Mouse (Mus musculus): Measurements from ENCODE around the gene Ctnnbl1.

Ctnnbl1 gene

DNA sequence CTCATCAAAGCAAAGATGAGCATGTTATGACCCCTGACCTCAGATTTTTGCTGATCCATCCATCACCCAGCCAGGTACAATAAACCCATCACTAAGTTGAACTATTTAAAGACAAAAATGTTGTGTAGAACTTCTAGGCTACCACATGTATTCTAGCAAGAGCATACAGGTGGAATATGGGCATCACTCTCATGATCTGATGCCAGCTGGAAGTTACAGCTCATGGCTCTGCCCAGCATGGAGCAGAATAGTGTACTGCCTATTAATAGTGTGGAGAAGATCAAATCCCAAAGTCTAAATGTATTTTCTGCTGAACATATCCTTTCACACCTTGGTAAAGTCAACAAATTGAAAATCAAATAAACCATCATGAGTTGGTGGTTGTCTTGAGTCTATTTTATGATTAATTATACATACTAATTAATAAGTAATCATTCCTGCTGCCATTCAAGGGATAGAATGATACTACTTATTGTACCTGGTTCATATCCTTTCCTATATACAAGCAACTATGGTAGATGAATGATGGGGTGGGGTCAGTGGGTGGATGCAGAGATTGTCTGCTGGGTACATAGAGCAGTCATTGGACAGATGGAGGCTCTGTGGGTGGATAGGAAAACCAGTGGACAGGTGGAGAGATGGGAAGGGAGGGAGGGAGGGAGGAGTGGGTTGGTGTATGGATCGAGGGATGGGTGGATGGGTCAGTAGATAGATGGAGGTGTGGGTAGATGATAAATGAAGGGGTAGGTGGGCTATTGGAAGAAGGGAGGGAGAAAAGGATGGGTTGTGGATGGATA, 58.6 kb downstream of the Ctnnbl1 start:
- no peak for DNase-seq (ENCODE audit: low read depth, low spot score)
- Histone ChIP-seq H3K36me3 (ENCODE audit: control insufficient read depth, insufficient read depth, low read length, poor library complexity, severe bottlenecking) (0 out of 2 replicates have a peak, but pooled peaks cover 2% of the 10 kb centered on the region), H3K27me3 (ENCODE audit: control insufficient read depth, insufficient read depth, low read length, poor library complexity, severe bottlenecking) (no peaks in the 10 kb centered on the region)

GRCm38 (mm10) chr2:157799533-157799932, 62.3 kb downstream of the Ctnnbl1 start:
- Histone ChIP-seq H3K36me3 (ENCODE audit: control insufficient read depth, insufficient read depth, low read length, poor library complexity, severe bottlenecking) (no peaks in the 10 kb centered on the region), H3K27me3 (ENCODE audit: control insufficient read depth, insufficient read depth, low read length, poor library complexity, severe bottlenecking) (no peaks in the 10 kb centered on the region)
- no peak for DNase-seq (ENCODE audit: low read depth, low spot score)

- Histone ChIP-seq H3K27me3 (ENCODE audit: control insufficient read depth, insufficient read depth, low read length, poor library complexity, severe bottlenecking) (no peaks in the 10 kb centered on the region), H3K36me3 (ENCODE audit: control insufficient read depth, insufficient read depth, low read length, poor library complexity, severe bottlenecking) (no peaks in the 10 kb centered on the region; the same call in 1 of the 2 replicates)
- DNase-seq (ENCODE audit: low read depth, low spot score): no peak
Observed at GRCm38 (mm10) chr2:157800288-157800687, 63.1 kb downstream of the Ctnnbl1 start.

DNA sequence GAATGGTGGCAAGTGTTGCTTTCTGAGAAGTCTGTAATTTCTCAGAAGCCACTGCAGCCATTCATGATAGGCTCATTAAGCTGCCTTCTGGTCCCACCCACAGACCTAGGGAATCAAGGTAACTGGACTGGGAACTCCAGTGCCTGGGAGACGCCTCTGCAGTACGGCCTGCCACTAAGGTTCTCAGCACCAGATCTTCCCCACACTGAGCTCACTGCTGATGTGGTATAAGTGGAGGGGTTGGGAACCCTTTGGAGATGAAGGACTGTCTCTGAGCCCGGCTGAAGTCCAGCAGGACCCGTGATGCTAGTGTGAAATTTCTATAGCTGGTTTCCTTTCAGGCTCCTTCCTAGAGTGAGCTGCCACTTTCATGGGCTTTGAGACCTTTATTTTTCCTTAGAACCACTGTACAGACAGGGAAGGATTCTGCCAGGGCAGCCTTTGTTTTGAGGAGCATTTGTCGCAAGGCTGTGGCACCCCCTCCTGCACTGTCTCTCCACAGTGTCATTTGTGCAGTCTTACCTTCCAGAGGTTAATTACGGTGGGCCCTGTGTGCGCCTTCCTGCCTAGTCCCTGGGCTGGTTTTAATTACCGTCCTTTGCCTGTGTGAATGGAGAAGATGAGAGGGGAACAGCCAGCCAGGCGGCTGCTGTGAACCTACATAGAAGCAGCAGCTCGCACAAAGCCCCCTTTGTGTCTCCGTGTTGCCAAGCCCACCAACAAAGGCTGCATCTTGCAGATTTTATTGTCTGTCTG, 63.7 kb downstream of the Ctnnbl1 start:
- H3K27me3 ChIP-seq (ENCODE audit: control insufficient read depth, insufficient read depth, low read length, poor library complexity, severe bottlenecking): no peaks in the 10 kb centered on the region
- no peaks in the 10 kb centered on the region; the same call in 1 of the 2 replicates for H3K36me3 ChIP-seq (ENCODE audit: control insufficient read depth, insufficient read depth, low read length, poor library complexity, severe bottlenecking)
- no peak for DNase-seq (ENCODE audit: low read depth, low spot score)

DNA sequence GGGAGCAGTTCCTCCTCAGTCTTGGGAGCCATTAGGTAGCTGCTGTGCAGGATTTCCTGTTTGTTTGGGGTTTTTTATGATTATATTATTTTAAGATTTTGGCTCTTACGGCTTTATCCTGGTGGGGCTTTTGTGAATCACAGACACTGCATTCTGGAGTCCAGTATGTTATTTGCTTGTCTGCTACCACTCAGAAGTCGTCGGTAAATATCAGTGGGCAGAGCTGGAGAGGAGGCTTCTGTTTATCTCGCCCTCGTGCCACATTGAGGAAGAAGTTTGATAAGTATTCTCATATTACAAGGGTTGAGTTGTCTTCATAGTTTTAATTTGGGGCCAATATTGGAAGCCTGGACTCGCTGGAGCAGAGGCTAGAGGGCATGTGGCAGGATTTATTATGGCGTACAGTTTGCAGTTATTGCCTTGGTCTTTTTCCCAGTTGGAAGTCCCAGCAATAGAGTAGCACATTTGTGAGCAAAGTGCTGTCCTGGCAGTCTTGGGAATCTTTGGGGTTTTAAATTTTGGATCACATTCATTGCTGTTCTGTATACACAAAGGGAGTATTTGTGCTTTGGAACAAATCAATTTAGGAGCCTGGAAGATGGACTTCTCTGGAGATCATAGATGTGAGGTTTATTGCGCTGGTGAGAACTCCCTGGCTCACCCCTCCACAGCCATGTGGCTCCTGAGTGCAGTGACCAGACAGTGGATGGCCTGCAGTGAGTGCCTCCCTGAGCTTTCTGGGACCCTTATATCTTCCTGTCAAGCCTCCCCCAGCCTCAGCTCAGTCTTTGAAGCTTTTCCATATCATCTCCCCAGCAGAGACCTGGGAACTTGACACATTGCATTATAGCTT, 64.5 kb downstream of the Ctnnbl1 start:
- no peaks in the 10 kb centered on the region for H3K27me3 ChIP-seq (ENCODE audit: control insufficient read depth, insufficient read depth, low read length, poor library complexity, severe bottlenecking)
- no peak for DNase-seq (ENCODE audit: low read depth, low spot score)
- no peaks in the 10 kb centered on the region; the same call in 1 of the 2 replicates for H3K36me3 ChIP-seq (ENCODE audit: control insufficient read depth, insufficient read depth, low read length, poor library complexity, severe bottlenecking)

DNA sequence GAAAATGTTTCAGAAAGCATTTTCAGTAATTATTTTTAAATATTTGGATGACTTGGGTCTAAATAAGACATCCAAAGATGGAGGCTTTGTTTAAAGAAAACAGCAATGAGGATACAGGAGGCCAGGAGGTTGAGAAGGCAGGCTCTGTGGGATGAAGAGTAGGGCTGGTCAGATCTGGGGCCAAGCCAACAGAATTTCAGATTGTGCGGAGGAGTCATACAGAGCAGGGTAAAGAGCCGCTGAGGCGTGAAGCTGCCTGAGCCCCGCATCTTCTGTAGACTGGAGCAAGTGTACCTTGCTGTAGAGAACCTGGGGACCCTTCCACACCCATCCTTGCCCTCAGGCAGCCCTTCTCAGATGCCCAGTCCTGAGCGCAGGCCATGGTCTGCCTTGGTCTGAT, 65.5 kb downstream of the Ctnnbl1 start:
- Histone ChIP-seq H3K27me3 (ENCODE audit: control insufficient read depth, insufficient read depth, low read length, poor library complexity, severe bottlenecking) (no peaks in the 10 kb centered on the region), H3K36me3 (ENCODE audit: control insufficient read depth, insufficient read depth, low read length, poor library complexity, severe bottlenecking) (no peaks in the 10 kb centered on the region; the same call in 1 of the 2 replicates)
- no peak for DNase-seq (ENCODE audit: low read depth, low spot score)

DNA sequence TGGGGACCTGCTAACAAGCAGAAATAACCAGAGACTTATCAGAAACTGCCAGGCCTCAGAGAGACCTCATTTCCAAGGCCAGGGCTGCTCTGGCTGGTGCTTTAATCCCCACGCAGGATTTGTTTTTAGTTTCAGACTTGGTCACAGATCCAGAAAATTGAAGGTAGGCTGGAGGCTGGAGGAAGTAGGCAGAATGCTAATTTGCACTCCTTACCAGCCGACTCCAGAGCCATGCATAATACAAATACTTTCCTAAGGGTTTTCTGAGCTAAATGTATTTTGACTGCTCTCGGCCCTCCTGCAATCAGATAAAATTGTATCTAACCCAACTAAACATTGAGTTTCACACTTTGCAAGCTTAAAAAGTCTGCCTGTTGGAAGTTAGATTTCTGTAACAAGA, 67.2 kb downstream of the Ctnnbl1 start:
- no peaks in the 10 kb centered on the region; the same call in 1 of the 2 replicates for H3K36me3 ChIP-seq (ENCODE audit: control insufficient read depth, insufficient read depth, low read length, poor library complexity, severe bottlenecking)
- no peaks in the 10 kb centered on the region for H3K27me3 ChIP-seq (ENCODE audit: control insufficient read depth, insufficient read depth, low read length, poor library complexity, severe bottlenecking)
- DNase-seq (ENCODE audit: low read depth, low spot score): no peak

DNA sequence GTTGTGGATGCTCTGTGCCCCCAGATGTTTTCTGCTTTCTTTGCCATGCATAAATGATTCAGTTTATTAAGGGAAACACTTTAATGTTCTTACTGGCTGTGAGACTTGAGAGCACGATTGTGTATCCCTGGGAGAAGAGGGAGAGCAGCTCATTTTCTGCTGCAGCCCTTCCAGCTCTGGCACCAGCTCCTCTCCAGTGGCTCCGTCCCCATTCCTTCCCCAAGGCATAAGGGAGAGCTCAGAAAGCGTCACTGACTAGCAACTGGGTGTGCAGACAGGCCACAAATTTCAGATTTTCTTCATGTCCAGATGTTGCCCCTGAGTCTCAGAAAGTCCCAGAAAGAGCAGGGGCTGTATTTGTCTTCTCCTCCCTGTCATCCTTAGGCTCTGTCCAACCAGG, 67.9 kb downstream of the Ctnnbl1 start:
- DNase-seq (ENCODE audit: low read depth, low spot score): no peak

GRCm38 (mm10) chr2:157807076-157807475, 69.9 kb downstream of the Ctnnbl1 start:
- no peak for DNase-seq (ENCODE audit: low read depth, low spot score)
- Histone ChIP-seq H3K27me3 (ENCODE audit: control insufficient read depth, insufficient read depth, low read length, poor library complexity, severe bottlenecking) (no peaks in the 10 kb centered on the region), H3K36me3 (ENCODE audit: control insufficient read depth, insufficient read depth, low read length, poor library complexity, severe bottlenecking) (no peaks in the 10 kb centered on the region; the same call in 1 of the 2 replicates)

More for the DNA sequence above, 67.9 kb downstream of the Ctnnbl1 start:
- no peaks in the 10 kb centered on the region; the same call in 1 of the 2 replicates for H3K36me3 ChIP-seq (ENCODE audit: control insufficient read depth, insufficient read depth, low read length, poor library complexity, severe bottlenecking)
- H3K27me3 ChIP-seq (ENCODE audit: control insufficient read depth, insufficient read depth, low read length, poor library complexity, severe bottlenecking): no peaks in the 10 kb centered on the region

GRCm38 (mm10) chr2:157807621-157808367, 70.6 kb downstream of the Ctnnbl1 start:
- DNase-seq (ENCODE audit: low read depth, low spot score): no peak
- peaks cover 2% of the 10 kb centered on the region; the same call in 1 of the 2 replicates for H3K36me3 ChIP-seq (ENCODE audit: control insufficient read depth, insufficient read depth, low read length, poor library complexity, severe bottlenecking)
- no peaks in the 10 kb centered on the region for H3K27me3 ChIP-seq (ENCODE audit: control insufficient read depth, insufficient read depth, low read length, poor library complexity, severe bottlenecking)

GRCm38 (mm10) chr2:157808368-157808923, 71.2 kb downstream of the Ctnnbl1 start:
- Histone ChIP-seq H3K27me3 (ENCODE audit: control insufficient read depth, insufficient read depth, low read length, poor library complexity, severe bottlenecking) (no peaks in the 10 kb centered on the region), H3K36me3 (ENCODE audit: control insufficient read depth, insufficient read depth, low read length, poor library complexity, severe bottlenecking) (peaks cover 2% of the 10 kb centered on the region; the same call in 1 of the 2 replicates)
- no peak for DNase-seq (ENCODE audit: low read depth, low spot score)

DNA sequence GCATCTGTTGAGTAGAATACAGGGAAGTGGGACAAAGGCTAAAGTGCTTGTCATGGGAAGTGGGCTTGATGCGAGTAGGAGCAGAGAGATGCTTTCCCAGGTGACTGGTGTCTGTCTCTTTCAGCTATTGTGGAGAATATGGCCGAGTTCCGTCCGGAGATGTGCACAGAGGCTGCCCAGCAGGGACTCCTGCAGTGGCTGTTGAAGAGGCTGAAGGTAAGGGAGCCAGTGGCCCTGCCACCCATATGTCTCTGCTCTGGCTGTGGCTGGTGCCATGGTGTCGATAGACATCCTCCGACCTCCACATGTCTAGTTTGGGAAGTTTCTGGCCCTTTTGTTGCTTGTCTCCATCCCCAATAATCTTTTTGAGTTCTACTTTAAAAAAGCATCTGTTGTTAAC, 72.1 kb downstream of the Ctnnbl1 start:
- H3K36me3 ChIP-seq (ENCODE audit: control insufficient read depth, insufficient read depth, low read length, poor library complexity, severe bottlenecking): peaks cover 2% of the 10 kb centered on the region
- H3K27me3 ChIP-seq (ENCODE audit: control insufficient read depth, insufficient read depth, low read length, poor library complexity, severe bottlenecking): no peaks in the 10 kb centered on the region
- no peak for DNase-seq (ENCODE audit: low read depth, low spot score)

GRCm38 (mm10) chr2:157810749-157811148, 73.5 kb downstream of the Ctnnbl1 start:
- DNase-seq (ENCODE audit: low read depth, low spot score): no peak
- no peaks in the 10 kb centered on the region for H3K27me3 ChIP-seq (ENCODE audit: control insufficient read depth, insufficient read depth, low read length, poor library complexity, severe bottlenecking)
- peaks cover 2% of the 10 kb centered on the region for H3K36me3 ChIP-seq (ENCODE audit: control insufficient read depth, insufficient read depth, low read length, poor library complexity, severe bottlenecking)

DNA sequence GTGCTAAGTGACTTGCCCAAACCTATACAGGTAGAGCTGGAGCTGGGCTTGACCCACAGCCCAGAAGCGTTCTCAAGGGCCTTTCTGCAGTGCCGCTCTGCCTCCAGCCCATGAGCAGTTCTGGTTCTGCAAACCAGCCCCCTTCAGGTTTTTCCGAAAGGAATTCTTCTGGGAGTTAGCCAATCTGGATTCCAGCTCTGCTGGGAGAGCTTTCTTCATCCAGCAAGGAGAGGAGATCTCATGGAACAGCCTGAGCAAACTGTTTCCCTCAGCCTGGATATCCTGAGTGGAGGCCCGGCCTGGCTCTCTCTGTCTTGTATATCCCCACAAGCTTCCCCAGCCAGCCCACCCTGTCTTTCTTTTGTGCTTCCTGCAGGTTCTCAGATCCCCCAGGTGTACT, 75.9 kb downstream of the Ctnnbl1 start:
- DNase-seq (ENCODE audit: low read depth, low spot score): no peak
- peaks cover 5% of the 10 kb centered on the region for H3K36me3 ChIP-seq (ENCODE audit: control insufficient read depth, insufficient read depth, low read length, poor library complexity, severe bottlenecking)
- no peaks in the 10 kb centered on the region for H3K27me3 ChIP-seq (ENCODE audit: control insufficient read depth, insufficient read depth, low read length, poor library complexity, severe bottlenecking)
